Mouse (Mus musculus) liver, embryonic 11.5 days (tissue): ENCODE measurements around the gene Agap1. TPM values are rescaled to one million over a fixed set of nuclear protein-coding genes. Genes with fewer than 3 reads are reported as not detected.

Source experiments
- ATAC-seq: fragments of 200-750 bp; cut with Nextera tagmentation; replicated peaks from 2 replicates; pipeline ENCODE4 v1.8.0; 2017; ENCODE audit warnings: moderate number of reproducible peaks, mild to moderate bottlenecking, moderate TSS enrichment, moderate library complexity; ENCODE audit not compliant: low FRiP score
- DNase-seq: peaks from one replicate; pipeline ENCODE4 v3.0.0-alpha.2; 2017; ENCODE audit warnings: low spot score
- H3K27ac ChIP-seq: fragments of 300-500 bp; sonication (generic); 2 replicates; pipeline ENCODE4 v1.5.1; 2014; ENCODE audit warnings: mild to moderate bottlenecking, low read depth, low read length, control low read depth
- H3K27me3 ChIP-seq: fragments of 300-500 bp; sonication (generic); replicated peaks from 2 replicates; pipeline ENCODE4 v1.6.1; 2014; ENCODE audit warnings: low read length, mixed read lengths; ENCODE audit not compliant: control insufficient read depth, insufficient read depth
- H3K36me3 ChIP-seq: fragments of 300-500 bp; sonication (generic); 2 replicates; pipeline ENCODE4 v1.6.1; 2014; ENCODE audit warnings: mild to moderate bottlenecking, low read length, moderate library complexity, mixed read lengths; ENCODE audit not compliant: control insufficient read depth, insufficient read depth
- H3K4me1 ChIP-seq: fragments of 300-500 bp; sonication (generic); replicated peaks from 2 replicates; pipeline ENCODE4 v1.6.1; 2014; ENCODE audit warnings: low read length, mixed read lengths; ENCODE audit not compliant: control insufficient read depth, insufficient read depth
- H3K4me2 ChIP-seq: fragments of 300-500 bp; sonication (generic); 2 replicates; pipeline ENCODE4 v1.6.1; 2014; ENCODE audit warnings: mild to moderate bottlenecking, control low read depth, moderate library complexity
- H3K4me3 ChIP-seq: fragments of 300-500 bp; sonication (generic); 2 replicates; pipeline ENCODE4 v1.5.1; 2014; ENCODE audit warnings: low read depth, low read length, control low read depth
- H3K9ac ChIP-seq: fragments of 300-500 bp; sonication (generic); 2 replicates; pipeline ENCODE4 v1.6.1; 2014; ENCODE audit warnings: low read depth, low read length, control low read depth
- H3K9me3 ChIP-seq: fragments of 300-500 bp; sonication (generic); 2 replicates; pipeline ENCODE4 v1.6.1; 2016; ENCODE audit warnings: low read length, inconsistent platforms, mixed read lengths; ENCODE audit not compliant: control insufficient read depth
- WGBS: fragments of 180-500 bp; shearing (Covaris S2); extraction: QIAGEN DNeasy Blood & Tissue Kit; methylation state at CpG from one replicate; pipeline ENCODE4 v1.1.7; 2014; 5-methylcytosine and 5-hydroxymethylcytosine counted together
- polyA plus RNA-seq: library from polyadenylated mRNA; unstranded; fragments of >200 nt; fragmentation: Nextera tagmentation; extraction: Ambion mirVana; gene quantifications from 2 replicates; pipeline ENCODE4 v1.2.1, GENCODE M21; 2014

Agap1 gene
- polyA plus RNA-seq, 1 experiment from 2014 or later = 4.6 TPM

DNA sequence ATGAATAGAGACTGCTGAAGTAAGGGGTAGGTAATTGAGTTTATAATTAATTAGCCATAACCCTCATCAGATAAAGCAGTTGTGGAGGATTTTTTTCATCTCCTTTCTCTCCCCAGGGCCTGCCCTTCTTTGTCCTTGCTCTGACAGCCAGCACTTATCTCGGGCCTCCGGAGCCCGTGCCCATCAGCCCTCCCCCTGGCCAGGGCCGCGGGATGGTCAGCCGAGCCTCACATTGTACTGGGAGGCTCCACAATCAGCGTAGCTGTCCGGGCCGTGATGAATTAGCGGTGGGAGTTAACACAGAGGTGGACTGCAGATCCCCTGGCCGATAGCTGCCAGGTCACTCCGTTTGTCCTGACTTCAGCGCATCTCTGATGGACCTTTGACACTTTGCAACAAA, 248.7 kb downstream of the Agap1 start:
- 0 out of 2 replicates have a peak, but pooled peaks cover 2% of the 10 kb centered on the region for H3K4me1 ChIP-seq
- WGBS = 42% methylated on average over 13 of the region's 13 CpGs
- H3K27ac ChIP-seq = no peak overlapping the region

DNA sequence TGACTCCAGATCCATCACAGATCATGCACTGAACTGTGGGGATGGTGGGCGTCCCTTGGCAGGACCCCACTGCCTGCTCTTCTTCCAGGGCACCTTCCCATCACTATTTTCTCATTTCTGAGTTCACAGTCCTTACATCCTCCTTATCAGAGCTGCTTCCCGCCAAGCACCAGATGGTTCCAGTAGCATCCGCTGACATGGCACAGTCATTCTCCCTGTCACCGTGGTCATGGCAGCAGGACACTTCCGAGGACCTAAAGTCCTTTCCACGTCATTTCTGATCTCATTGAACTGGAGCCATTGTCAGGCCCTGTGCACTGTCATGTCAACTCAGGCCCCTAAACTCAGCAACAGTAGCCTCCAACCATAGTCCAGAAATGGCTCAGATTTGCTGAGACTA, 251.1 kb downstream of the Agap1 start:
- DNase-seq (no peak), ATAC-seq (no peak)
- Histone ChIP-seq H3K4me1 (0 out of 2 replicates have a peak, but pooled peaks cover 2% of the 10 kb centered on the region), H3K27me3 (no peaks in the 10 kb centered on the region), H3K9me3 (no peaks in the 10 kb centered on the region), H3K36me3 (no peaks in the 10 kb centered on the region; the same call in 1 of the 2 replicates), H3K27ac (no peak overlapping the region), H3K9ac (no peak overlapping the region), H3K4me3 (no peak overlapping the region), H3K4me2 (no peak overlapping the region)
- 77% methylated on average over 6 of the region's 6 CpGs for WGBS

More for the DNA sequence above, 248.7 kb downstream of the Agap1 start:
- Histone ChIP-seq H3K9me3 (no peaks in the 10 kb centered on the region), H3K36me3 (no peaks in the 10 kb centered on the region; the same call in 1 of the 2 replicates), H3K4me2 (no peak overlapping the region), H3K27me3 (no peaks in the 10 kb centered on the region), H3K9ac (no peak overlapping the region), H3K4me3 (no peak overlapping the region)
- DNase-seq = no peak
- ATAC-seq = no peak

DNA sequence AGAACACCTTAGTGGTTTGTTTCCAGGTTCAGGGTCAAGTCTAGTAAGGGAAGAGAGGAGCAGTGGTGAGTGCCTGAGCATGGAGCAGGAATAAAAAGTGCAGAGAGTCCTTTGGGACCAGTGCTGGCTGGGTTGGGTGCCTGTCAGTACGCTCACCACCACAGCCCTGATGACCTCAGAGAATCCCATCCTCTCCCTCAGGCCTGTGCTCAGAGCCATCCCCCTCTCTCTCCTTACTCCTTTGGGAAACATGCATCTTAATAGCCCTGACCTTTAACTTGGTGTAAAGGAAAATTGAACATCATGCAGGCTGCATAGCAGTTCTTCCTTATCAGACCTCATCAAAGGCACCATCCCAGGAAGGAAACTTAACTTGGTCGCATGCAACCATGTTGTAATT, 252.3 kb downstream of the Agap1 start:
- Histone ChIP-seq H3K9me3 (no peaks in the 10 kb centered on the region), H3K9ac (no peak overlapping the region), H3K4me1 (0 out of 2 replicates have a peak, but pooled peaks cover 2% of the 10 kb centered on the region), H3K27me3 (no peaks in the 10 kb centered on the region), H3K4me2 (no peak overlapping the region), H3K27ac (no peak overlapping the region), H3K4me3 (no peak overlapping the region), H3K36me3 (no peaks in the 10 kb centered on the region)
- WGBS = 64% methylated on average over 2 of the region's 2 CpGs
- DNase-seq (no peak), ATAC-seq (no peak)

DNA sequence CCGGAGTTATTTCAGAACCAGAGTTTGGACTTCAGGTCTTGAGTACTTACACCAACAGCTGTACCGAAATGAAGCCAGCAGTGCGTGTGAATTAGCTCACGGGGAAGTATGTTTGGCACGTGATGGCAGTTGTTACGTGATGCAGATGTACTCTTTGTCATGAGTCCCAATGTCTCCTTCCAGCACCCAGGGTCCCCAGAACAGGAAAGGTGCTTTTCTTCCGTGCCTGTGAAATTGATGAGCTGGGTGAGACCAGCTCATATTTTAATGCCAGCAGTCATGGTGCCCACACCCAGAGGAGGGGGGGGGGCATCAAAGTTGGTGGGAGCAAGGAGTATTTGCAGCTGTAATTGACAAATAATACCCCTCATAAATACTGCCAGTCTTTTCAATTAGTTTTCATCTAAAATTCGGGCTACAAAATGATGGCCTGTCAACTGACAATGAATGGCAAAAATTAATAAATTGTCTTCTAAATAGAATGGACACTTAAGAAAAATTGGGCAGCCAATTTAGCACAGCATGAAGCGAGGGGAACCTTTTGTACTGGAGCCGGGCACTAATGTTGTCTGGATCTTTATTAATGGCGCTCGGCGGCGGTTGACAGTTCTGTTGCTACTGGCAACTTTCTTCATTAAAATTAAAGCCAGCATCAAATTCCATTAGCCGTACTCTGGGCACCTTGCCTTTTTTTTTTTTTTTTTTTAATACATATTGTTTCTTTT, 253.3 kb downstream of the Agap1 start:
- Histone ChIP-seq H3K9me3 (no peaks in the 10 kb centered on the region), H3K4me1 (0 out of 2 replicates have a peak, but pooled peaks cover under 1% of the 10 kb centered on the region), H3K9ac (no peak overlapping the region), H3K27me3 (no peaks in the 10 kb centered on the region), H3K27ac (no peak overlapping the region), H3K36me3 (no peaks in the 10 kb centered on the region), H3K4me3 (no peak overlapping the region), H3K4me2 (no peak overlapping the region)
- DNase-seq = no peak
- WGBS = 84% methylated on average over 15 of the region's 15 CpGs
- ATAC-seq = no peak

DNA sequence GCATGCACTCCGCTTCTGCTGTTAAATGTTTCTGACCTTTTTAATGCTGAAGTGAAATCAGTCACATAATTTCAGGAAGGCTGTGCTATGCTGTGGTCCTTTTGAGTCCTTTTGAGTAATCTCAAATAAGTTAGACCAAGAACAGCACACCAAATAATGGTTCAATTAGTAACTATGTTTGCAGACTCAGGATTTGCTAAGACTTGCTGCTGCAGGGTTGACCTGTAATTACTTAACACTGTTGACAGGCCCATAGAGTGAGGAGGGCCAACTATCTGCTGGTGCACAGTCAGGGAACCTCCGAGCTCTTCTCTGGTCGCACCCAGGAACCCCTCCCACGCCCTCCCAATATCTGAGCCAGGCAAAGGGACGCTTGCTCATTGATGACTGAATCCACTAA, 255.2 kb downstream of the Agap1 start:
- Histone ChIP-seq H3K9me3 (no peaks in the 10 kb centered on the region), H3K36me3 (no peaks in the 10 kb centered on the region), H3K27me3 (no peaks in the 10 kb centered on the region), H3K9ac (no peak overlapping the region), H3K4me3 (no peak overlapping the region), H3K4me1 (no peaks in the 10 kb centered on the region), H3K27ac (no peak overlapping the region), H3K4me2 (no peak overlapping the region)
- no peak for DNase-seq
- no peak for ATAC-seq
- 85% methylated on average over 5 of the region's 5 CpGs for whole genome bisulfite sequencing

DNA sequence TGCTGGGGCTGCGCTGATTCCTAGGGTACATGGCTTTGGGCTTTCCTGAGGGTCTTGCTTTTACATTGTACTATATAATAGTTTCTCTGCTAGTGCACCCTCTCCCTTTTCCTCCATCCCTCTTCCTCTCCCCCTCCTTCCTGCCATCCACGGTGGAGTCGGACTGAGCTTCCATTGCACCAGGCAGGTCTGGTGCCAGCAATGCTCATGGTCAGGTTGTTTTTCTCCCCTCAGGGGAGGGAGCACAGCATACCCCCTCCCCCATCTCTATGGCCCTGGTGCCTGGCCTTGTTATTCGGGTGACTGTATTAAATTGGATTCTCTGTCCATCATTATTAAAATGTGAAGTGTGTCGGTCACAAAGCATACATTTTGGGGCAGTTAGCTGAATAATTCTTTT, 259.1 kb downstream of the Agap1 start:
- Histone ChIP-seq H3K36me3 (no peaks in the 10 kb centered on the region), H3K9me3 (no peaks in the 10 kb centered on the region), H3K9ac (no peak overlapping the region), H3K4me1 (no peaks in the 10 kb centered on the region), H3K4me3 (no peak overlapping the region), H3K27me3 (no peaks in the 10 kb centered on the region), H3K27ac (no peak overlapping the region), H3K4me2 (no peak overlapping the region)
- no peak for DNase-seq
- 68% methylated on average over 5 of the region's 5 CpGs for WGBS
- ATAC-seq = no peak

DNA sequence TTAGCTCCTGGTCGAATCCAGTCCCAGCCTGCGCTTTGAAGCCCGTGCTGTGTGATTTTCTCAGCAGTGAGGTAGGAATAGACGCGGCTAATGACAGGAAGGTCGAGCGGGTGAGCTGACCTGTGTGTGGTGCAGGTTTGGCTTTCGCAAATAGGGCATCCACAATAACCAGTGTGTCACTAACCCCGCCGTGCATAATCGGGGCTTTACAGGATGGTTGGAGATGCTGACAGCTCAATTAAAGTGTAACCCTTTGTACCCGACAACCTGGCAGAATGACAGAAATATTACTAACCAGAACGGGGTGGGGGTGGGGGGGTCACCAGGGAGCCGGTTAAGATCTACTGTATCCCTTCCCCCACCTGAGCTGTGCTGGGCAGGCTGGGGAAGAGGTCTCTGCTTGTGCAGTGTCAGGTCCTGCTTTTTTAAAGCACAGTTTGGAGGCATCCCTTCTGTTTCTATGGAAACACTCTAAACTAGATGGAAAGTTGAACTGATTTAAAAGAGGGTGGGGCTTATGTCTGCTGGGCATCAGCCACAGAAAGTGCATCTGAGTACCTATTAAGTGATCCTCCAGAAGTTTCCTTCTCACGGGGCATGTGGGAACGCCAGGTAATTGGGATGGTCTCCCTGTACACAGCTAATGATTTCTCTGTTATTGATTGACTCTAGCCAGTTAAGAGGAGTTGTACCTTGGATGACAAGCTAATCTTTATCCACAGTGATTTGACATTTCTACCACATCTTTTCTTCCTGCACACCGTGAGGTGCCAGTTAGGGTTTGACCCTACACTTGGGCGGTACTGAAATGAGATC, 259.8 kb downstream of the Agap1 start:
- Histone ChIP-seq H3K9ac (no peak overlapping the region), H3K36me3 (no peaks in the 10 kb centered on the region), H3K4me3 (no peak overlapping the region), H3K27ac (no peak overlapping the region), H3K4me1 (no peaks in the 10 kb centered on the region), H3K9me3 (no peaks in the 10 kb centered on the region), H3K27me3 (no peaks in the 10 kb centered on the region), H3K4me2 (no peak overlapping the region)
- ATAC-seq (no peak), DNase-seq (no peak)
- 73% methylated on average over 18 of the region's 18 CpGs for WGBS

DNA sequence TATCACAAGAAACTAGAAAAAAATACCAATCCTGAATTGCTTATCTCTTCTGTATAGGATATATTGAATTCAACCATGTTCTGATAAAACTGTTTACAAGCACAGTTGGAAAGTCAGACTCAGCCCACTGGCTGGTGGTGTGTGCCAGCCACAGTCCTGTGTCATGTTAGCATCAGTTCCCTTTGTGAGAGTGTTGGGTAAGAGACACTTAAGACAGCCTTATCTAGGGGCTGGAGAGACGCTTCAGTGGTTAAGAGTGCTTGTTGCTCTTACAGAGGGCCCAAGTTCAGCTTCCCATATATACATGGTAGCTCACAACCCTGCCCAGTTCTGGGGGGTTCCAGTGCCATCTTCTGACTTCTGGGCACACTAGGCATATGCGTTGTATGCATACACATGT, 261.6 kb downstream of the Agap1 start:
- Histone ChIP-seq H3K36me3 (no peaks in the 10 kb centered on the region), H3K27me3 (no peaks in the 10 kb centered on the region), H3K27ac (no peak overlapping the region), H3K9me3 (no peaks in the 10 kb centered on the region), H3K4me1 (no peaks in the 10 kb centered on the region), H3K4me2 (no peak overlapping the region), H3K4me3 (no peak overlapping the region), H3K9ac (no peak overlapping the region)
- ATAC-seq (no peak), DNase-seq (no peak)
- WGBS = 69% methylated on average over 2 of the region's 2 CpGs
